Mouse (Mus musculus) myocyte (in vitro differentiated cells): ENCODE results near the gene Auts2. TPM values are rescaled to one million over a fixed set of nuclear protein-coding genes. Genes with fewer than 3 reads are reported as not detected.

ENCODE experiments used
- H3K27me3 ChIP-seq: one replicate; pipeline ENCODE4 v1.6.1; 2011; ENCODE audit not compliant: control insufficient read depth, insufficient read depth, insufficient read length
- H3K36me3 ChIP-seq: one replicate; pipeline ENCODE4 v1.6.1; 2011; ENCODE audit not compliant: control insufficient read depth, insufficient read depth
- H3K4me2 ChIP-seq: one replicate; pipeline ENCODE4 v1.6.1; 2011; ENCODE audit warnings: low read depth, control low read depth
- H3K4me3 ChIP-seq: one replicate; pipeline ENCODE4 v1.5.1; 2011; ENCODE audit warnings: mild to moderate bottlenecking, control low read depth, moderate library complexity
- H3K79me2 ChIP-seq: one replicate; pipeline ENCODE4 v1.6.1; 2011; ENCODE audit not compliant: control insufficient read depth, insufficient read depth
- H3ac ChIP-seq: one replicate; pipeline ENCODE4 v1.6.1; 2011; ENCODE audit not compliant: control insufficient read depth, insufficient read length
- CEBPB ChIP-seq: IDR thresholded peaks from 2 replicates; pipeline ENCODE4 v1.6.1; 2011; ENCODE audit warnings: mild to moderate bottlenecking, moderate library complexity; ENCODE audit not compliant: poor library complexity, insufficient read depth, severe bottlenecking
- E2F4 ChIP-seq: IDR thresholded peaks from one replicate; pipeline ENCODE4 v1.6.1; 2011; ENCODE audit warnings: mild to moderate bottlenecking, control low read depth, moderate library complexity; ENCODE audit not compliant: insufficient read depth
- MAX ChIP-seq: IDR thresholded peaks from one replicate; pipeline ENCODE4 v1.6.1; 2011; ENCODE audit warnings: low read depth, mild to moderate bottlenecking, control low read depth
- MYOD1 ChIP-seq, 3 experiments: IDR thresholded peaks; one replicate each; pipeline ENCODE4 v1.6.1; 2011; ENCODE audit warnings: control low read depth in 2 of 3, low read depth in 2 of 3, mild to moderate bottlenecking in 2 of 3, moderate library complexity in 1 of 3; ENCODE audit not compliant: insufficient read length in 2 of 3, control insufficient read depth in 1 of 3
- MYOG ChIP-seq, 3 experiments: IDR thresholded peaks; one replicate each; pipeline ENCODE4 v1.6.1; 2011; ENCODE audit warnings: control low read depth in 2 of 3, low read depth in 2 of 3, mild to moderate bottlenecking in 2 of 3; ENCODE audit not compliant: insufficient read length in 2 of 3, control insufficient read depth in 1 of 3, insufficient read depth in 1 of 3
- POLR2A ChIP-seq: IDR thresholded peaks from one replicate; pipeline ENCODE4 v1.6.1; 2011; ENCODE audit warnings: low read depth, mild to moderate bottlenecking, control low read depth, moderate library complexity; ENCODE audit not compliant: insufficient read length
- POLR2AphosphoS2 ChIP-seq: IDR thresholded peaks from one replicate; pipeline ENCODE4 v1.6.1; 2011; ENCODE audit warnings: low read depth, control low read depth; ENCODE audit not compliant: insufficient read length
- REST ChIP-seq: IDR thresholded peaks from one replicate; pipeline ENCODE4 v1.6.1; 2011; ENCODE audit warnings: mild to moderate bottlenecking, control low read depth, moderate library complexity; ENCODE audit not compliant: insufficient read depth, insufficient read length
- SRF ChIP-seq: IDR thresholded peaks from one replicate; pipeline ENCODE4 v1.6.1; 2011; ENCODE audit warnings: low read depth; ENCODE audit not compliant: control insufficient read depth, insufficient read length
- TCF12 ChIP-seq: IDR thresholded peaks from one replicate; pipeline ENCODE4 v1.6.1; 2011; ENCODE audit warnings: mild to moderate bottlenecking, control low read depth; ENCODE audit not compliant: poor library complexity, insufficient read depth, severe bottlenecking
- TCF3 ChIP-seq: IDR thresholded peaks from one replicate; pipeline ENCODE4 v1.6.1; 2011; ENCODE audit warnings: low read depth, control low read depth; ENCODE audit not compliant: insufficient read length
- USF1 ChIP-seq: IDR thresholded peaks from one replicate; pipeline ENCODE4 v1.6.1; 2011; ENCODE audit warnings: low read depth, mild to moderate bottlenecking, control low read depth, moderate library complexity
- polyA plus RNA-seq: library from polyadenylated mRNA; unstranded; fragments of >200 nt; fragmentation: generic; extraction: Trizol; gene quantifications from one replicate; pipeline ENCODE4 v1.2.1, GENCODE M21; 2012; ENCODE audit warnings: missing spikeins

Auts2 gene
- polyA plus RNA-seq, 1 experiment: 8.0 TPM

DNA sequence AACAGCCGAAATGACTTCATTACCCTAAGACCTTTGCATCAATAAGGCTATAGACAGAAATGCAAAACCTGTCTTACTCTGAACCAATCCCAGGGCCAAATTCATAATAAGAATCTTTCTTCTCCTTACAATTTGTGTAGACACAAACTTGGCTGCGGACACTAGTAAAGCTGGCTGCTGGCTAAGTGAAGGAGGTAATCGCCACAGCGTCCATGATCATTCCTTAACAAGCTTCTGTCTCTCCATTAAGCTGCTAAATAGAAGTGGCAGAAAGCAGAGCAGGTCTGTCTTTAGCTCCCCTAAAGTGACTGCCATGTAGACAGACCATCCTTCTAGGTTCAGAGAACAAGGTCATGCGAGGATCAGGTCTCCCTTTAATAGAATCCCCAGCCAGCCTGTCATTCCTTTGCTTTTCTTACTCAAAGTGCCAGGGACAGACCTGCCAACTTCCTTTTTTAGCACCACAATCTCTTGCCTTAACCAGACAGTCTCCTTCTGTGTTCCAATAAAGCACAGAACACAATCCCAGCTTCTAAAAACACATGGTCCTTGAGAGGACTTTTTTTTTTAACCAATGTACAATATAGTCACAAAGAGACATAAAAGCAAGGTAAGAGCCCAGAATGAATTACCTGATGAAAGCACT is 70.8 kb downstream of the Auts2 start:
- Histone ChIP-seq H3K79me2 (no peaks in the 10 kb centered on the region), H3K27me3 (no peaks in the 10 kb centered on the region), H3K4me2 (no peak overlapping the region), H3K4me3 (no peak overlapping the region), H3ac (no peak overlapping the region), H3K36me3 (no peaks in the 10 kb centered on the region)
- TF ChIP-seq SRF: no peak
- no peak for TF ChIP-seq TCF12
- TF ChIP-seq TCF3: no peak
- no peak for TF ChIP-seq MYOD1 (IDR thresholded peaks at IDR 0.05; ENCODE audit: control insufficient read depth in 1 of 3, insufficient read length in 2 of 3, low read depth in 2 of 3)
- no peak for TF ChIP-seq CEBPB
- no peak for TF ChIP-seq REST
- TF ChIP-seq POLR2AphosphoS2: no peak
- TF ChIP-seq USF1: no peak

DNA sequence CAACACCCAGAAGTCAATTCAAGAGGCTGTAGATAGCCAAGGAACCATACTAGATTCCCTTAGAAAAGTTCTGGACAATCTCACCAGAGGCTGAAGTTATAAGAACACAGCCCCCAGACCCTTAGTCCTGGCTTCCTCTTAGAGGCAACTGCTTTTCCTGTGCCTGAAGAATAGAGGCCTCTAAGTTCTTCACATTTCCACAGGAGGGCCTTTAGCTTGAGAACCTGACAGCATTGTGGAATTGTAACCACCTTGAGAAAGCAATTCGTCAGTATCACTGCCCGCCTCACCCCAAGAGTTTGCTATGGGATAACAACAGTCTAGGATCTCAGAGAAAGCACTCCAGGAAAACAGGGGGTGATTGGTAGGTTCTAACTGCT is 75.8 kb downstream of the Auts2 start:
- Histone ChIP-seq H3K27me3 (no peaks in the 10 kb centered on the region), H3K79me2 (no peaks in the 10 kb centered on the region), H3K36me3 (no peaks in the 10 kb centered on the region), H3K4me2 (no peak overlapping the region), H3ac (no peak overlapping the region), H3K4me3 (no peak overlapping the region)
- no peak for TF ChIP-seq USF1
- TF ChIP-seq REST: no peak
- TF ChIP-seq TCF12: no peak
- no peak for TF ChIP-seq CEBPB
- TF ChIP-seq MYOD1 (IDR thresholded peaks at IDR 0.05; ENCODE audit: control insufficient read depth in 1 of 3, insufficient read length in 2 of 3, low read depth in 2 of 3): no peak
- no peak for TF ChIP-seq SRF
- TF ChIP-seq MYOG (IDR thresholded peaks at IDR 0.05; ENCODE audit: control insufficient read depth in 1 of 3, insufficient read depth in 1 of 3, insufficient read length in 2 of 3, low read depth in 2 of 3): no peak
- no peak for TF ChIP-seq MAX
- TF ChIP-seq POLR2AphosphoS2: no peak
- TF ChIP-seq E2F4: no peak
- TF ChIP-seq POLR2A: no peak

GRCm38 (mm10) chr5:132466427-132467363 is 76.4 kb downstream of the Auts2 start:
- H3K4me3 ChIP-seq: no peak overlapping the region
- no peaks in the 10 kb centered on the region for H3K79me2 ChIP-seq
- no peaks in the 10 kb centered on the region for H3K27me3 ChIP-seq
- H3K4me2 ChIP-seq: no peak overlapping the region
- H3K36me3 ChIP-seq: no peaks in the 10 kb centered on the region
- H3ac ChIP-seq: no peak overlapping the region
- TF ChIP-seq TCF3 (no peak), MYOG (IDR thresholded peaks at IDR 0.05; ENCODE audit: control insufficient read depth in 1 of 3, insufficient read depth in 1 of 3, insufficient read length in 2 of 3, low read depth in 2 of 3) (no peak), TCF12 (no peak), E2F4 (no peak), POLR2A (no peak), USF1 (no peak), CEBPB (no peak), MAX (no peak), REST (no peak), POLR2AphosphoS2 (no peak), MYOD1 (IDR thresholded peaks at IDR 0.05; ENCODE audit: control insufficient read depth in 1 of 3, insufficient read length in 2 of 3, low read depth in 2 of 3) (no peak), SRF (no peak)

GRCm38 (mm10) chr5:132462560-132462959 is 80.6 kb downstream of the Auts2 start:
- TF ChIP-seq E2F4 (no peak), REST (no peak), POLR2A (no peak), MYOG (IDR thresholded peaks at IDR 0.05; ENCODE audit: control insufficient read depth in 1 of 3, insufficient read depth in 1 of 3, insufficient read length in 2 of 3, low read depth in 2 of 3) (no peak), USF1 (no peak), POLR2AphosphoS2 (no peak), MAX (no peak), TCF3 (no peak), MYOD1 (IDR thresholded peaks at IDR 0.05; ENCODE audit: control insufficient read depth in 1 of 3, insufficient read length in 2 of 3, low read depth in 2 of 3) (no peak), SRF (no peak), TCF12 (no peak), CEBPB (no peak)
- Histone ChIP-seq H3ac (no peak overlapping the region), H3K4me3 (no peak overlapping the region), H3K36me3 (no peaks in the 10 kb centered on the region), H3K4me2 (no peak overlapping the region), H3K79me2 (no peaks in the 10 kb centered on the region), H3K27me3 (no peaks in the 10 kb centered on the region)
